Comparison of ENCODE assay signal across 10 mouse cellular contexts in the genomic region with DNA sequence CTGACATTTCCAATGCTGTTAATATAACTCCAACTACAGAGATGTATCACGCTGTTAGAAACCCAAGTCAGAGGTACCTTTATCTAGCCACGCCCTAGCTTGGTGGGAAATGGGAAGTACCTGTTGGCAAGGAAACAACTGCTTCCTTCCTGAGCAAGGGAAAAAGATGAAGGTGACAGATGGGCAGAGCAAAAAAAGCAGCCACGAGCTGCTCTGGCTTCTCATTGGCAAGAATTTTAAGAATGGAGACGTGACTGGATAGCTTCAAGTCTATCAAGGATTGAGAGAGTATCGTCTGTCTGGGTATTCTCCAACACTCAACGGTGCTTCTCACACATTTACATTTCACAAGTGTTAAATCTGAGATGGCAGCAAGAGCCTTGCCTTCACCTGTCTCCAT. TPM values are rescaled to one million over a fixed set of nuclear protein-coding genes. Genes with fewer than 3 reads are reported as not detected.
DNase-seq lines count a peak whose midpoint lies in the region; ATAC-seq and TF ChIP-seq lines count a peak whose summit lies in the region.
"Had no signal": no experiment of that assay in that cellular context is flagged by ENCODE, and none has a peak within 500 bp of the region (broad histone marks: within the 10 kb centered on the region; RNA-seq: fewer than 3 reads in every experiment).

No protein-coding gene starts in this region.

- H3K27me3 ChIP-seq in embryonic facial prominence, embryonic 12.5 days, result no peaks in the 10 kb centered on the region
- no peaks in the 10 kb centered on the region for H3K27me3 ChIP-seq in embryonic facial prominence, embryonic 10.5 days (replicated peaks; ENCODE audit: low read depth, poor library complexity, severe bottlenecking)
- no peaks in the 10 kb centered on the region for H3K27me3 ChIP-seq in hindbrain, embryonic 15.5 days
- no peaks in the 10 kb centered on the region for H3K27me3 ChIP-seq in hindbrain, embryonic 11.5 days (ENCODE audit: control insufficient read depth, insufficient read depth, low read length)
- H3K27me3 ChIP-seq in stomach, embryonic 15.5 days (replicated peaks), result no peaks in the 10 kb centered on the region
- no peaks in the 10 kb centered on the region for H3K27me3 ChIP-seq in stomach, postnatal 0 days (ENCODE audit: control insufficient read depth, insufficient read depth, low read length)

- H3K27ac ChIP-seq in embryonic facial prominence, embryonic 12.5 days, result no peak overlapping the region
- no peak overlapping the region for H3K27ac ChIP-seq in embryonic facial prominence, embryonic 10.5 days (replicated peaks)
- H3K27ac ChIP-seq in hindbrain, embryonic 15.5 days (replicated peaks), result no peak overlapping the region
- no peak overlapping the region for H3K27ac ChIP-seq in hindbrain, embryonic 11.5 days (ENCODE audit: low read depth, low read length)
- H3K27ac ChIP-seq in stomach, embryonic 15.5 days, result no peak overlapping the region
- H3K27ac ChIP-seq in stomach, postnatal 0 days (replicated peaks), result no peak overlapping the region

- H3K9ac ChIP-seq in embryonic facial prominence, embryonic 12.5 days, result no peak overlapping the region
- H3K9ac ChIP-seq in hindbrain, embryonic 15.5 days, result no peak overlapping the region
- no peak overlapping the region for H3K9ac ChIP-seq in hindbrain, embryonic 11.5 days (ENCODE audit: low read depth, low read length)
- no peak overlapping the region for H3K9ac ChIP-seq in stomach, embryonic 15.5 days
- H3K9ac ChIP-seq in stomach, postnatal 0 days (ENCODE audit: low read length), result no peak overlapping the region

- no peak for ATAC-seq in embryonic facial prominence, embryonic 12.5 days (ENCODE audit: insufficient number of reproducible peaks, insufficient read depth, low FRiP score, low TSS enrichment)
- ATAC-seq in hindbrain, embryonic 15.5 days (ENCODE audit: low FRiP score, low read depth), result no peak
- ATAC-seq in hindbrain, embryonic 11.5 days (ENCODE audit: low FRiP score), result no peak
- ATAC-seq in stomach, embryonic 15.5 days (ENCODE audit: insufficient read depth, low FRiP score, low read depth), result no peak
- ATAC-seq in stomach, postnatal 0 days (ENCODE audit: low FRiP score, low TSS enrichment), result no peak
- ATAC-seq in granulocyte monocyte progenitor cell, adult 5-6 weeks (replicated peaks; ENCODE audit: poor library complexity, severe bottlenecking), result no peak

- no peak overlapping the region for H3K4me3 ChIP-seq in embryonic facial prominence, embryonic 12.5 days
- H3K4me3 ChIP-seq in embryonic facial prominence, embryonic 10.5 days, result no peak overlapping the region; the same call in 1 of the 2 replicates
- no peak overlapping the region for H3K4me3 ChIP-seq in hindbrain, embryonic 15.5 days
- H3K4me3 ChIP-seq in hindbrain, embryonic 11.5 days (ENCODE audit: low read depth, low read length), result no peak overlapping the region
- no peak overlapping the region for H3K4me3 ChIP-seq in stomach, embryonic 15.5 days (replicated peaks)
- H3K4me3 ChIP-seq in stomach, postnatal 0 days (ENCODE audit: low read depth, low read length), result no peak overlapping the region

- no peak for DNase-seq in embryonic facial prominence, embryonic 10.5 days (ENCODE audit: low spot score)
- DNase-seq in hindbrain, embryonic 11.5 days (ENCODE audit: low spot score), result no peak
- no peak for DNase-seq in stomach, postnatal 0 days (ENCODE audit: low spot score)
- DNase-seq in layer of hippocampus, adult 9-11 months, result no peak
- DNase-seq: gastrocnemius, postnatal 10 days; kidney, postnatal 36 days had no signal

- 89% methylated on average over 6 of the region's 6 CpGs for WGBS in embryonic facial prominence, embryonic 12.5 days
- 88% methylated on average over 6 of the region's 6 CpGs for WGBS in embryonic facial prominence, embryonic 10.5 days
- WGBS in hindbrain, embryonic 15.5 days, result 85% methylated on average over 6 of the region's 6 CpGs
- 87% methylated on average over 6 of the region's 6 CpGs for WGBS in hindbrain, embryonic 11.5 days
- WGBS in stomach, embryonic 15.5 days, result 70% methylated on average over 6 of the region's 6 CpGs
- WGBS in stomach, postnatal 0 days, result 73% methylated on average over 6 of the region's 6 CpGs

- 0 out of 2 replicates have a peak, but pooled peaks cover 4% of the 10 kb centered on the region for H3K36me3 ChIP-seq in embryonic facial prominence, embryonic 12.5 days
- H3K36me3 ChIP-seq in embryonic facial prominence, embryonic 10.5 days (replicated peaks), result peaks cover 5% of the 10 kb centered on the region; the same call in 1 of the 2 replicates
- no peaks in the 10 kb centered on the region for H3K36me3 ChIP-seq in hindbrain, embryonic 15.5 days
- no peaks in the 10 kb centered on the region for H3K36me3 ChIP-seq in hindbrain, embryonic 11.5 days (ENCODE audit: control insufficient read depth, insufficient read depth, low read length)
- no peaks in the 10 kb centered on the region for H3K36me3 ChIP-seq in stomach, embryonic 15.5 days
- H3K36me3 ChIP-seq in stomach, postnatal 0 days (ENCODE audit: control insufficient read depth, insufficient read depth, low read length), result no peaks in the 10 kb centered on the region

- no peak for TF ChIP-seq CTCF in stomach, postnatal 0 days (IDR thresholded peaks at IDR 0.05; ENCODE audit: low read depth)

- peak overlapping the region; percentile 21; the same call in 1 of the 2 replicates for H3K4me2 ChIP-seq in embryonic facial prominence, embryonic 12.5 days (replicated peaks)
- peak overlapping the region; percentile 94; the same call in 1 of the 2 replicates for H3K4me2 ChIP-seq in hindbrain, embryonic 15.5 days
- H3K4me2 ChIP-seq in hindbrain, embryonic 11.5 days (replicated peaks; ENCODE audit: low read depth, low read length), result no peak overlapping the region
- peak overlapping the region; percentile 16; the same call in 1 of the 2 replicates for H3K4me2 ChIP-seq in stomach, embryonic 15.5 days
- no peak overlapping the region for H3K4me2 ChIP-seq in stomach, postnatal 0 days (replicated peaks; ENCODE audit: low read depth)

- no peaks in the 10 kb centered on the region for H3K9me3 ChIP-seq in embryonic facial prominence, embryonic 12.5 days
- H3K9me3 ChIP-seq in embryonic facial prominence, embryonic 10.5 days, result no peaks in the 10 kb centered on the region
- no peaks in the 10 kb centered on the region for H3K9me3 ChIP-seq in hindbrain, embryonic 15.5 days
- H3K9me3 ChIP-seq in hindbrain, embryonic 11.5 days (ENCODE audit: control insufficient read depth, low read length), result no peaks in the 10 kb centered on the region
- H3K9me3 ChIP-seq in stomach, embryonic 15.5 days, result no peaks in the 10 kb centered on the region
- H3K9me3 ChIP-seq in stomach, postnatal 0 days (ENCODE audit: control insufficient read depth, low read length), result no peaks in the 10 kb centered on the region

- H3K4me1 ChIP-seq in embryonic facial prominence, embryonic 12.5 days, result peaks cover 10% of the 10 kb centered on the region; the same call in 1 of the 2 replicates
- H3K4me1 ChIP-seq in embryonic facial prominence, embryonic 10.5 days, result peaks cover 17% of the 10 kb centered on the region
- peaks cover 27% of the 10 kb centered on the region for H3K4me1 ChIP-seq in hindbrain, embryonic 15.5 days (replicated peaks)
- peaks cover 2% of the 10 kb centered on the region; the same call in 1 of the 2 replicates for H3K4me1 ChIP-seq in hindbrain, embryonic 11.5 days (replicated peaks; ENCODE audit: control insufficient read depth, insufficient read depth, low read length)
- peaks cover 7% of the 10 kb centered on the region; the same call in 1 of the 2 replicates for H3K4me1 ChIP-seq in stomach, embryonic 15.5 days
- H3K4me1 ChIP-seq in stomach, postnatal 0 days (replicated peaks; ENCODE audit: control insufficient read depth, insufficient read depth), result no peaks in the 10 kb centered on the region

- no peak for TF ChIP-seq EP300 in stomach, postnatal 0 days (optimal IDR thresholded peaks at IDR 0.05)

RNA-seq across cellular contexts. Expression of a gene that starts 1.9 kb away (rescaled TPM):
- polyA plus RNA-seq in embryonic facial prominence, embryonic 12.5 days (2016; fragmentation: Nextera tagmentation; extraction: Ambion mirVana), result 62.9 and 70.5 TPM in 2 replicates
- polyA plus RNA-seq in embryonic facial prominence, embryonic 10.5 days (2016; fragmentation: Nextera tagmentation; extraction: Ambion mirVana), result 43.4 and 46.2 TPM in 2 replicates
- polyA plus RNA-seq in hindbrain, embryonic 15.5 days (2015; fragmentation: Nextera tagmentation; extraction: Ambion mirVana), result 53.8 and 57.9 TPM in 2 replicates
- polyA plus RNA-seq in hindbrain, embryonic 11.5 days (2014; fragmentation: Nextera tagmentation; extraction: Ambion mirVana), result 49.8 and 64.2 TPM in 2 replicates
- 49.9 and 55.2 TPM in 2 replicates for polyA plus RNA-seq in stomach, embryonic 15.5 days (2015; fragmentation: Nextera tagmentation; extraction: Ambion mirVana)
- polyA plus RNA-seq in stomach, postnatal 0 days (2015; fragmentation: Nextera tagmentation; extraction: Ambion mirVana), result 42.2 and 46.2 TPM in 2 replicates
- 31.1 and 32.2 TPM in 2 replicates for total RNA-seq in granulocyte monocyte progenitor cell, adult 5-6 weeks (2014; fragmentation: Nextera tagmentation)
- total RNA-seq in granulocyte monocyte progenitor cell, adult 5-6 weeks (2017), result 8.2 and 8.8 TPM in 2 replicates

Comparison
In these comparisons a context has a peak if more than half of its experiments do, and no peak if none do; other contexts are left out.
1. H3K4me2 ChIP-seq: peak in embryonic facial prominence, embryonic 12.5 days (single experiment), hindbrain, embryonic 15.5 days (single experiment) and stomach, embryonic 15.5 days (single experiment); none in hindbrain, embryonic 11.5 days (single experiment) and stomach, postnatal 0 days (single experiment).